Mouse (Mus musculus) heart, embryonic 13.5 days (tissue): ENCODE data around the gene Tspan18. TPM values are rescaled to one million over a fixed set of nuclear protein-coding genes. Genes with fewer than 3 reads are reported as not detected.
A peak's percentile ranks its signal among the peaks of the same experiment; 100 is the strongest.

Source experiments
- ATAC-seq: fragments of 200-750 bp; cut with Nextera tagmentation; 2 replicates; pipeline ENCODE4 v1.8.0; 2017; ENCODE audit warnings: moderate TSS enrichment; ENCODE audit not compliant: insufficient number of reproducible peaks, low FRiP score, low TSS enrichment; ENCODE audit errors: extremely low read depth
- H3K27ac ChIP-seq: fragments of 300-500 bp; sonication (generic); replicated peaks from 2 replicates; pipeline ENCODE4 v1.5.1; 2015; ENCODE audit warnings: moderate library complexity, mild to moderate bottlenecking, inconsistent platforms
- H3K27me3 ChIP-seq: fragments of 300-500 bp; sonication (generic); replicated peaks from 2 replicates; pipeline ENCODE4 v1.6.1; 2015; ENCODE audit warnings: mild to moderate bottlenecking, inconsistent platforms
- H3K36me3 ChIP-seq: fragments of 300-500 bp; sonication (generic); 2 replicates; pipeline ENCODE4 v1.6.1; 2015; ENCODE audit warnings: mild to moderate bottlenecking, inconsistent platforms
- H3K4me1 ChIP-seq: fragments of 300-500 bp; sonication (generic); 2 replicates; pipeline ENCODE4 v1.6.1; 2015; ENCODE audit warnings: inconsistent platforms
- H3K4me2 ChIP-seq: fragments of 300-500 bp; sonication (generic); 2 replicates; pipeline ENCODE4 v1.6.1; 2015; ENCODE audit warnings: inconsistent platforms, mild to moderate bottlenecking, moderate library complexity
- H3K4me3 ChIP-seq: fragments of 300-500 bp; sonication (generic); 2 replicates; pipeline ENCODE4 v1.5.1; 2015; ENCODE audit warnings: moderate library complexity, mild to moderate bottlenecking, inconsistent platforms
- H3K9ac ChIP-seq: fragments of 300-500 bp; sonication (generic); 2 replicates; pipeline ENCODE4 v1.6.1; 2015; ENCODE audit warnings: inconsistent platforms, mild to moderate bottlenecking, moderate library complexity
- H3K9me3 ChIP-seq: fragments of 300-500 bp; sonication (generic); 2 replicates; pipeline ENCODE4 v1.6.1; 2016; ENCODE audit warnings: inconsistent platforms
- WGBS: fragments of 180-500 bp; shearing (Covaris S2); methylation state at CpG from one replicate; pipeline ENCODE4 v1.1.7; 2015; ENCODE audit warnings: mixed read lengths; 5-methylcytosine and 5-hydroxymethylcytosine counted together
- polyA plus RNA-seq: library from polyadenylated mRNA; unstranded; fragments of >200 nt; fragmentation: Nextera tagmentation; extraction: Ambion mirVana; gene quantifications from 2 replicates; pipeline ENCODE4 v1.2.1, GENCODE M21; 2015

Gene Tspan18
- polyA plus RNA-seq: 41.7 and 43.2 TPM in 2 replicates

DNA sequence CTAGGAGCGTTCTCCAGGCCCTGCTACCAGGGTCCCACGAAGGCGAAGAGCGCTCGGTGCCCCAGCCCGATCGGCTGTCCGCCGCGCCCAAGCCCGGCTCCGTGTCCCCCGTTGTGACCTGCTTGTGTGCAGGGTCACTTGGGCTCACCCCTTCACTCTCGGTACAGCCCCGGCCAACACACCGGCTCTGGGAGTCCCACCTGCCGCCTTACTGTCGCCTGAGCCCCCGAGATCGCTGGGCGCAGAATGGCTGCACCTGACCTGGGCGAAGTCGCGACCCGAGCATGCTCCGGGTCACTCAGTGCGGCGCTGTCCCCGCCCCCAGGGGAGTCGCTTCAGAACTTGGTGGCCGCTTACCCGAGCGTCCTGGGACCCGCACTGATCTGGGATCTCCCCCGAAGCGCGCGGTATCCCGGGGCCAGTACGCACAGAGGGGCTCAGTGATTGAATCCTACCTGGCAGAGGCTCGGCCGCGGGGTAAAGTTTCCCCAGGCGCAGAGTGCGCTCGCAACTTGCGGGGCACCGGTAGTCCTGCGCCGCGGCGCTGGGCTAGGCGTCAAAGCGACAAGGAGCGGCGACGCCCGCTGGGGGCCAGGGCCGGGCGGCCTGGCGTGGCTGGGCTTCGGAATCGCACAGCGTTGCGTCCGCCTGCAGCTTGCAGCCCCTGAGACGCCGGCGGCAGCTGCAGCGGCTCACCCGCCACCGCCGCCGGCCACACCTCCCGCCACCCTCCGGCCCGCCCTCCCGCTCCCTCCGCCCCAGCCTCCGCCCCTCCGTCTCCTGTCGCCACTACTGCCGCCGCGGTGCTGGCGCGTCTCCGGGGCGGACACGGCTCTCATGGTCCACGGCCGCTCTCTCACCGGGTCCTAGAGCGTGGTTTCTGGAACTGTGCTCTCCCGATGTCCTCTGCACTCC, at the start of gene Tspan18:
Gene Tspan18 (minus strand): TSS at position 689 of the 915 bp plus-strand sequence.
- Histone ChIP-seq H3K9ac (peak within 1 kb of the TSS; percentile 91), H3K27me3 (no peaks in the 10 kb centered on the region), H3K27ac (peak within 1 kb of the TSS; percentile 90), H3K36me3 (0 out of 2 replicates have a peak, but pooled peaks cover 3% of the 10 kb centered on the region), H3K9me3 (no peaks in the 10 kb centered on the region), H3K4me3 (peak within 1 kb of the TSS; percentile 81), H3K4me1 (peaks cover 56% of the 10 kb centered on the region), H3K4me2 (peak within 1 kb of the TSS; percentile 95)
- ATAC-seq: peak; percentile 72
- WGBS: under 1% methylated on average over 82 of the region's 95 CpGs

DNA sequence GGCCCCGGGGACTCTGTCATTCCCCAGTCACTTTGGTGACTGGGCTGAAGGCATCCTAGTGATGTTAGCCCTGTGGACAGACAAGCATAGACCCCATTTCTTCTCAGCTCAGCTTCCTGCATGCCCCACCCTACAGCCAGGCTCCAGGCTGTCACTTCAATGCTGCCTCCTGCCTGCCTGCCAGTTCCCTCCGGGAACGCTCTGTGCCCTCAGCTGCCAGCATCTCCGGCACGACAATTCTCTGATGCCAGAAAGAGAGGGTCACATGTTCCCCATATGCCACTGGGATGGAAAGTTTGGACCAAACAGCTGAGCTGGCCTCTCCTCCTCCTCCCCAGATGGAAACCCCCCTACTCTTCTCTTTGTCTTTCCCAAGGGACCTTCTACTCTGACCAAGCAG, 49.5 kb upstream of the Tspan18 start:
- no peak for ATAC-seq
- Histone ChIP-seq H3K4me2 (no peak overlapping the region), H3K27me3 (peaks cover 11% of the 10 kb centered on the region), H3K36me3 (no peaks in the 10 kb centered on the region), H3K4me3 (no peak overlapping the region), H3K4me1 (peaks cover 13% of the 10 kb centered on the region), H3K9ac (no peak overlapping the region), H3K27ac (no peak overlapping the region), H3K9me3 (no peaks in the 10 kb centered on the region)
- WGBS: 74% methylated on average over 5 of the region's 5 CpGs

DNA sequence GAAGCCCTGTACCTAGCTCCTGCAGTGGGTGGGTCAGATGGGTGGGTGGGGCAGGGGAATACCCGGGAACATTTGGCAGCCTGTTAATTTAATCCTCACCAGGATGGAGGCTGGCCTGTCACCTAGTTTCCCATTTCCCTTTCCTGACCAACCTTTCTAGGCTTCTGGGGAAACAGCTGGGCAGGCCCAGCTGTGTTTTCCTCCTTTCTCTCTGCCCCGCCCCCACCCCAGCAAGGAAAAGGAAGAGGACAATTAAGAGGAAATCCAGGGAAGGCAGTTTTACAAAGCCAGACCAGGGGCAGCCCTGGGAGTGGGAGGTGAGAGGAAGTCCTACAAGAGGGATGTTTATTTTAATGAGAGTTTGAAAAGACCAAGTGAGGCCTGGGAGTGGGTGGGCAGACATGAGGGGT, 46.4 kb upstream of the Tspan18 start:
- Histone ChIP-seq H3K4me1 (peaks cover 27% of the 10 kb centered on the region), H3K9ac (no peak overlapping the region), H3K27me3 (no peaks in the 10 kb centered on the region; the same call in 1 of the 2 replicates), H3K36me3 (no peaks in the 10 kb centered on the region), H3K4me2 (no peak overlapping the region), H3K9me3 (0 out of 2 replicates have a peak, but pooled peaks cover 3% of the 10 kb centered on the region), H3K4me3 (no peak overlapping the region), H3K27ac (peak overlapping the region; percentile 34; the same call in 1 of the 2 replicates)
- 22% methylated on average over 2 of the region's 2 CpGs for WGBS
- no peak for ATAC-seq

DNA sequence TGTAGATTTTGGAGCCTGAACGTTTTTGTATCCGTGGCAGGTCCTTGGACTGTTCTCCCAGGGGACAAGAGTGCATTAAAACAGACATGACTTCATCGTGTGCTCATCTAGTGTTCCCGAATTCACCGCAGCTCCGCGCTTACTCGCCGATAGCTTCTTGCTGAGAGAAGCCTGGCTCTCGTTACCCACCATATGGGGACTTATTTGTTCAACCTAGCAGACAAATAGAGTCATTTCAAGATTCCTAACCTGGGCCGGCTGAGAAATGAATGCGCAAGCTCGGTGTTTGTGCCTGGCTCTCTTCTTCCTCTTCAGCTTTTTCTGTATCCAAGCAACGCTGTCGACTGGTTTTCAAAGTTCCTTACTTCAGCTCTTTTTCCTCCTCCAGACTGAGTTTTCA, 43.5 kb upstream of the Tspan18 start:
- Histone ChIP-seq H3K27me3 (no peaks in the 10 kb centered on the region), H3K27ac (peak overlapping the region; percentile 59), H3K4me3 (no peak overlapping the region), H3K9me3 (0 out of 2 replicates have a peak, but pooled peaks cover 3% of the 10 kb centered on the region), H3K9ac (no peak overlapping the region), H3K4me1 (peaks cover 29% of the 10 kb centered on the region), H3K4me2 (no peak overlapping the region), H3K36me3 (no peaks in the 10 kb centered on the region)
- ATAC-seq: no peak
- WGBS: 55% methylated on average over 15 of the region's 15 CpGs

DNA sequence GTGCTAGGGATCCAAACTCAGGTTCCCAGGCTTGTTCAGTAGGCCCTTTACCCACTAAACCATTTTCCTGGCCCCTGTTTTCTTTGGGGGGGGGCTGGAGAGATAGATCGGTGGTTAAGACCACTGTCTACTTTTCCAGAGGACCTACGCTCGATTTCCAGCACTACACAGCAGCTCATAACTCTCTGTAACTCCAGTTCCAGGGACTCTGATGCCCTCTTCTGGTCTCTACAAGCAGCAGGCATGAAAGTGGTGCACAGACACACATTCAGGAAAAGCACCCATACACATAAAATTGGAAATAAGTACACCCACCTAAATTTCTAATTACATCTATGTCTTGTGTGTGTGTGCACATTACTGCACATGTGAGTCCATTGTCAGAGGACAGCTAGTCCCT, 42.9 kb upstream of the Tspan18 start:
- Histone ChIP-seq H3K36me3 (no peaks in the 10 kb centered on the region), H3K27ac (no peak overlapping the region), H3K4me2 (no peak overlapping the region), H3K4me1 (peaks cover 30% of the 10 kb centered on the region), H3K4me3 (no peak overlapping the region), H3K9me3 (0 out of 2 replicates have a peak, but pooled peaks cover 3% of the 10 kb centered on the region), H3K27me3 (no peaks in the 10 kb centered on the region), H3K9ac (no peak overlapping the region)
- 93% methylated on average over 3 of the region's 3 CpGs for WGBS
- no peak for ATAC-seq

DNA sequence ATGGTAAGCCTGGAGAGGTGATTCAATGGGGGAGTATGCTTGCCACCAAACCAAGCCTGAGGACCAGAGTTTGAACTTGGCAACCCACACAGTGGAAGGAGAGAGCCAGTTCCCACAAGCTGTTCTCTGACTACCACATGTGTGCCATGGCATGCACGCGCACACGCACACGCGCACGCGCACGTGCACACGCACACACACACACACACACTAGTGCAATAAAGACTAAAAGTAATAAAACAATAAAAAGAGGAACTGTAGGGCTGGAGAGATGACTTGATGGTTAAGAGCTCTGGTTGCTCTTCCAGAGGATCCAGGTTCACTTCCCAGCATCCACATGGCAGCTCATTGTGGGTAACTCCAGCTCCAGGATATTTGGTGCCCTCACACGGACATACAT, 38.6 kb upstream of the Tspan18 start:
- Histone ChIP-seq H3K9ac (no peak overlapping the region), H3K9me3 (0 out of 2 replicates have a peak, but pooled peaks cover 3% of the 10 kb centered on the region), H3K4me3 (no peak overlapping the region), H3K27me3 (no peaks in the 10 kb centered on the region), H3K36me3 (no peaks in the 10 kb centered on the region), H3K4me2 (no peak overlapping the region), H3K4me1 (peaks cover 17% of the 10 kb centered on the region), H3K27ac (peak overlapping the region; percentile 58)
- 94% methylated on average over 10 of the region's 10 CpGs for WGBS
- ATAC-seq: no peak

DNA sequence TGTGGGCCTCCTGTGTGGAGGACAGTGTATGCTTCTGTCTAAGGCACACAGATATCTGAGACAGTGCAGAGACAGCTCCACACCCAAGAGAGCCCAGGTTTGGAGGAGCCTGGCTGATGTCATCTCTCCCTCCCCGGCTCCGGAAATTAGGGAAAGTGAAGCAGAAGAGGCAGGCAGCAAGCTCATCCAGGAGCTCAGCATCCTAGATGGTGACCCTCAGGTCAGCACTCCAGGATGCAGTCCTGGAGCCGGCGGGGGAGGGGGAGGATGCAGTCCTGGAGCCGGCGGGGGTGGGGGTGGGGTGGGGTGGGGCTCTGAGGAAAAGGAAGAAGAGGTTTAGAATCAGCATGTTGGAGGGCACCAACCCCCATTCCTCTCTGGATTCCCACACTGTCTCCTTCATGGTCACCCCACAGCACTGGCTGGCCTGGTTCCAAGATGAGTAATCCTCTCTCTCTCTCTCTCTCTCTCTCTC, 37.8 kb upstream of the Tspan18 start:
- ATAC-seq: 0 out of 2 replicates have a peak, but pooled peaks have one; percentile 14

DNA sequence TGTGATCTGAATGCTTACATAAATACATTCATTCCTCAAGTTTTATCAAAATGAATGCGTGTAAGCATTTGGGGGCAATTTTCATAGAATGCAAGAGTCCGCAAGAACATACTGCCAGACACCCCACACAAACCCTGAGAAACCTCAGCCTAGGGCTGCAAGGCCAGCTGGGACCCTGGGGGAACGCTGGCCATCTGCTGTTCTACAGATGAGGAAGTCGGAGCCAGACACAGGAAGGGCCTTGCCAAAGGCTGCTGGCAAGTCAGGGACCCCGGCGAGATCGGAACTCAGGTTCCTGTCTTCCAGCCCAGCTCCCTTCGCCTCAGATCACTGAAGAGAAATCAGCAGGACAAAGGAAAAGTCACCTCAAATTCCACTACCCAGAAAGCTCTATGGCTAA, 34.6 kb upstream of the Tspan18 start:
- WGBS: 52% methylated on average over 8 of the region's 8 CpGs
- Histone ChIP-seq H3K9ac (no peak overlapping the region), H3K27ac (no peak overlapping the region), H3K4me1 (peaks cover 12% of the 10 kb centered on the region), H3K27me3 (no peaks in the 10 kb centered on the region; the same call in none of the 2 replicates), H3K36me3 (no peaks in the 10 kb centered on the region), H3K4me2 (no peak overlapping the region), H3K4me3 (no peak overlapping the region), H3K9me3 (no peaks in the 10 kb centered on the region)
- no peak for ATAC-seq

More for the DNA sequence above, 37.8 kb upstream of the Tspan18 start:
- no peaks in the 10 kb centered on the region for H3K27me3 ChIP-seq
- H3K36me3 ChIP-seq: no peaks in the 10 kb centered on the region
- no peak overlapping the region for H3K9ac ChIP-seq
- no peak overlapping the region for H3K4me3 ChIP-seq
- H3K4me1 ChIP-seq: peaks cover 12% of the 10 kb centered on the region
- H3K9me3 ChIP-seq: 0 out of 2 replicates have a peak, but pooled peaks cover 3% of the 10 kb centered on the region
- H3K4me2 ChIP-seq: no peak overlapping the region
- H3K27ac ChIP-seq: peak overlapping the region; percentile 58; the same call in 1 of the 2 replicates
- WGBS: 1% methylated on average over 5 of the region's 6 CpGs

DNA sequence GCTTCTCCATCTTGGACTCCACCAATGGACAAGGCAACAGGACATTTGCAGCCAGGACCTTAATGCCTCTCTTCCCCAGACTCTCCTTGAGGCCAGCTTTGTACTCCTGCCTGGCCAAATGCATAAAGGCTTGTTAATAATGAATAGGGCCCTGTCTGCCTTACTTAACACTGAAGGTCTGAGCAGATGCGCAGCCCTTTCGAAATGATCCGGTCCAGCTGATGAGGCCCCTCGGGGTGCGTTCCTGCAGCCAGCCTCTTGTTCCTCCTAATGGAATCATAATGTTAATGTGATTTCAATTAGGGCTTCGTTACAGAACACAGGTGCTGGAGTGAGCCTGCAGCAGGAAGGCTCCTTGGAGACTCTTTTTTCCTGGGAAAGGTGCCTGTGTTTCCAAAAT, 33.7 kb upstream of the Tspan18 start:
- H3K36me3 ChIP-seq: no peaks in the 10 kb centered on the region
- no peak overlapping the region for H3K9ac ChIP-seq
- H3K4me3 ChIP-seq: no peak overlapping the region
- no peaks in the 10 kb centered on the region for H3K9me3 ChIP-seq
- H3K4me1 ChIP-seq: peaks cover 12% of the 10 kb centered on the region
- no peak overlapping the region for H3K4me2 ChIP-seq
- no peak overlapping the region for H3K27ac ChIP-seq
- WGBS: 85% methylated on average over 6 of the region's 6 CpGs
- no peak for ATAC-seq
- H3K27me3 ChIP-seq: no peaks in the 10 kb centered on the region; the same call in none of the 2 replicates

DNA sequence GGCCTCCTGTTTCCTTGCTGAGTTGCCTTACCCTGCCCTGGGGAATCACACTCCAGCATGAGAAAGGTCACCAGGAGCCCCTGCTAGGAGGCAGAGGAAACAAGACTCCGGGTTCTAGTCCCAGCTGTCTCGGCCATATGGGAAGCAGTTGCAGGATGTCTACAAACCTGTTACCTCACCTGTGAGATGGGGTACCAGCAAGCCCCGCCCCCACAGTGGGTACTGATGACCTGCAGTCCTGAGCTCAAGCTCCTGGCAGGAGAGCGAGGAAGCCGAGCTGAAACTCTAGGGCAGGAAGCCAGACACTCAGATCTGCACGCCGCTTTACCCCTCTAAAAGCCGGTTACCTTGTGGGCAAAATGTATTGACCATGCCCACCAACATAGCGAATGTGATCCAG, 31.1 kb upstream of the Tspan18 start:
- H3K4me3 ChIP-seq: no peak overlapping the region
- no peak for ATAC-seq
- no peaks in the 10 kb centered on the region for H3K9me3 ChIP-seq
- peaks cover 7% of the 10 kb centered on the region for H3K4me1 ChIP-seq
- no peaks in the 10 kb centered on the region for H3K36me3 ChIP-seq
- 57% methylated on average over 9 of the region's 9 CpGs for WGBS
- no peak overlapping the region for H3K9ac ChIP-seq
- no peak overlapping the region for H3K27ac ChIP-seq
- no peaks in the 10 kb centered on the region; the same call in none of the 2 replicates for H3K27me3 ChIP-seq
- no peak overlapping the region for H3K4me2 ChIP-seq

DNA sequence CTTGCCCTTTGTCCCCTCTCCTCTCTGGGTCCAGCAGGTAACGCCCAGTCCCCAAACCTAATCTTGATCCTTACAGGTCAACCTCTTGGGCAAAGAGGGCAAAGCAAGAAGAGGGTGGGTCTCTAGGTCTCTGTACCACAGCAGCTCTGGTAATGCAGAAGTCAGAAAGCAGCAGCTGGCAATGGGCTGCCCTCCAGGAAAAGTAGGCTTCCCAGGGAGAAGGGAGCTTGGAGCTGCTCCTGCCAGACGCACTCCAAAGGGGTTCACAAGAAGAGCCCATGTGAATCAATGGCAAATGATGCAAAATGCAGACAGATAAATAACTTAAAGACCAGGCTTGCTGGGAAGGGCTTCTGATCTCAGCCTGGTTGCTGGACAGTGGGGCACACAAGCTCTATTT, 30.6 kb upstream of the Tspan18 start:
- H3K4me2 ChIP-seq: no peak overlapping the region
- H3K4me1 ChIP-seq: peaks cover 11% of the 10 kb centered on the region
- H3K9me3 ChIP-seq: no peaks in the 10 kb centered on the region
- H3K27ac ChIP-seq: no peak overlapping the region
- no peaks in the 10 kb centered on the region for H3K36me3 ChIP-seq
- no peak overlapping the region for H3K4me3 ChIP-seq
- no peaks in the 10 kb centered on the region; the same call in none of the 2 replicates for H3K27me3 ChIP-seq
- ATAC-seq: no peak
- 63% methylated on average over 2 of the region's 2 CpGs for WGBS
- H3K9ac ChIP-seq: no peak overlapping the region
